Mouse (Mus musculus) C2C12 (cell line): ENCODE results near the gene Morn3. TPM values are rescaled to one million over a fixed set of nuclear protein-coding genes. Genes with fewer than 3 reads are reported as not detected.
A peak's percentile ranks its signal among the peaks of the same experiment; 100 is the strongest.

Source experiments
- H3K27me3 ChIP-seq: one replicate; pipeline ENCODE4 v1.6.1; 2011; ENCODE audit not compliant: control insufficient read depth, insufficient read depth, insufficient read length
- H3K36me3 ChIP-seq: one replicate; pipeline ENCODE4 v1.6.1; 2011; ENCODE audit not compliant: control insufficient read depth, insufficient read depth
- H3K4me3 ChIP-seq: one replicate; pipeline ENCODE4 v1.5.1; 2011; ENCODE audit warnings: mild to moderate bottlenecking, control low read depth; ENCODE audit not compliant: poor library complexity, insufficient read depth, severe bottlenecking
- H3K79me2 ChIP-seq: one replicate; pipeline ENCODE4 v1.6.1; 2011; ENCODE audit not compliant: control insufficient read depth, insufficient read depth
- H3K79me3 ChIP-seq: one replicate; pipeline ENCODE4 v1.6.1; 2011; ENCODE audit warnings: low read depth, control low read depth
- H3ac ChIP-seq: one replicate; pipeline ENCODE3; 2011; ENCODE audit warnings: low read depth; ENCODE audit not compliant: control insufficient read depth, insufficient read length
- CEBPB ChIP-seq: IDR thresholded peaks from one replicate; pipeline ENCODE4 v1.6.1; 2011; ENCODE audit warnings: low read depth, mild to moderate bottlenecking, control low read depth, moderate library complexity
- CTCF ChIP-seq: IDR thresholded peaks from one replicate; pipeline ENCODE4 v1.5.1; 2011; ENCODE audit not compliant: control insufficient read depth, insufficient read depth, insufficient read length
- FOSL1 ChIP-seq: IDR thresholded peaks from one replicate; pipeline ENCODE4 v1.8.0; 2011; ENCODE audit warnings: mild to moderate bottlenecking, low read length; ENCODE audit not compliant: poor library complexity, insufficient read depth, severe bottlenecking
- MAX ChIP-seq: IDR thresholded peaks from one replicate; pipeline ENCODE4 v1.6.1; 2011; ENCODE audit warnings: mild to moderate bottlenecking, control low read depth
- MYOD1 ChIP-seq: IDR thresholded peaks from one replicate; pipeline ENCODE4 v1.6.1; 2011; ENCODE audit warnings: low read depth; ENCODE audit not compliant: control insufficient read depth, insufficient read length
- MYOG ChIP-seq: IDR thresholded peaks from one replicate; pipeline ENCODE4 v1.6.1; 2011; ENCODE audit not compliant: control insufficient read depth, insufficient read length; ENCODE audit errors: extremely low read depth
- USF1 ChIP-seq: IDR thresholded peaks from one replicate; pipeline ENCODE4 v1.6.1; 2011; ENCODE audit warnings: low read depth, mild to moderate bottlenecking, control low read depth, moderate library complexity
- polyA plus RNA-seq: library from polyadenylated mRNA; unstranded; fragments of >200 nt; fragmentation: generic; extraction: Trizol; gene quantifications from one replicate; pipeline ENCODE4 v1.2.1, GENCODE M21; 2012; ENCODE audit warnings: missing spikeins

Gene Morn3
- polyA plus RNA-seq, 1 experiment = not detected

DNA sequence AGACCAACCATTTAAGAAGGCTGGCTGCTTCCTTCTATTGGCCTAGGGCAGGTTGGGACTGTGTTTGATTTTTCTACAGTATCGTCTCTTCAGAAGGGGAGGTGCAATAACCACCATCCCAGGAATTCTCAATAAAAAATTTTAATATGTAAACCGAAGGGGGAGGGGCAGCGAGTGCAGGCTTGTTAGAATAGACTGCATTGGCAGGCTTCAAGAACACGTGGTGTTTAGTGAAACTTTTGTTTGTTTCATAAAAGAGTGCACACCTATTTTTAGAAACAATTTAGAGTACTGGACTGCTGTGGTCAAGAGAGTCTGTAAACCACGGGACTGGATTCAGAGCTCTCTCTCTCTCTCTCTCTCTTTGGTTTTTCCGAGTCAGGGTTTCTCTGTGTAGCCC is 23.8 kb downstream of the Morn3 start:
- H3K79me2 ChIP-seq = no peaks in the 10 kb centered on the region
- no peaks in the 10 kb centered on the region for H3K79me3 ChIP-seq
- no peak for TF ChIP-seq MYOG
- no peak for TF ChIP-seq USF1
- no peak for TF ChIP-seq MAX
- TF ChIP-seq CEBPB = no peak
- no peak for TF ChIP-seq FOSL1
- no peak for TF ChIP-seq MYOD1
- no peak for TF ChIP-seq CTCF
- H3K27me3 ChIP-seq = no peaks in the 10 kb centered on the region
- H3K36me3 ChIP-seq = no peaks in the 10 kb centered on the region
- H3K4me3 ChIP-seq = no peak overlapping the region
- H3ac ChIP-seq = no peak overlapping the region

DNA sequence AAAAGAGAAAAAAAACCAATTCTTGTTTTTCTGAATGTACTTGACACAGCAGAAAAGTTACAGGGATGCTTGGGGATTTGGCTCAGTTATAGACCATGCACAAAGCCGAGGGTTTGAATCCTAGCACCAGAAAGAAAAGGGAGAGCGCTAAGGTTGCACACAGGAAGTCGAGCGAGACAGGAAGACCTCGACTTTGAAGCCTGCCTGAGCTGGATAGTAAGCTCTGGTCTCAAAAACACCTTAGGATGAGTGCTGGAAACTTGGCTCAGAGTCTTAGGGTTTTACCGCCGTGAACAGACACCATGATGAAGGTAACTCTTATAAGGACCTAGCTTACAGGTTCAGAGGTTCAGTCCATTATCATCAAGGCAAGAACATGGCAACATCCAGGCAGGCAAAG is 25.4 kb downstream of the Morn3 start:
- H3K79me3 ChIP-seq = no peaks in the 10 kb centered on the region
- no peak overlapping the region for H3ac ChIP-seq
- TF ChIP-seq MYOD1 = no peak
- TF ChIP-seq CTCF = no peak
- TF ChIP-seq USF1 = no peak
- no peak for TF ChIP-seq MYOG
- no peak for TF ChIP-seq CEBPB
- no peak for TF ChIP-seq MAX
- no peak for TF ChIP-seq FOSL1
- no peaks in the 10 kb centered on the region for H3K36me3 ChIP-seq
- peaks cover 4% of the 10 kb centered on the region for H3K79me2 ChIP-seq
- no peak overlapping the region for H3K4me3 ChIP-seq
- H3K27me3 ChIP-seq = no peaks in the 10 kb centered on the region

DNA sequence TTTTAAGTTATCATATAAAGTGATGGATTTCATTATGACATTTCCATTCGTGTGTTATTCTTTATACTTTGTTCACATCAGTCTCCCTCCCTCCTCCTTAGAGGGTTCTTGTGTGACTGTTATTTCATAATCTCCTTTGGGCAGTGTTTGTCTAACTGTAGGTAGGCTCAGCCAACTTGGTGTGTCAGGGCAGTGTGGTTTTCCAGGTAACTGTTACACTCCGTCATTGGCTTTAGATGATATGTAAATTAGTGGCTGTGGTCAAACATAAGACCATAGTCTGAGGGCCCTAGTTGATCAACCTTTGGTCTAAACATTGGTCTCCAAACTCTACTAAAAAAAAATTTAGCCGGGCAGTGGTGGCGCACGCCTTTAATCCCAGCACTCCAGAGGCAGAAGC is 26.4 kb downstream of the Morn3 start:
- Histone ChIP-seq H3K79me3 (peaks cover 4% of the 10 kb centered on the region), H3K79me2 (peaks cover 4% of the 10 kb centered on the region), H3K4me3 (no peak overlapping the region), H3K36me3 (no peaks in the 10 kb centered on the region), H3K27me3 (no peaks in the 10 kb centered on the region), H3ac (no peak overlapping the region)
- TF ChIP-seq MAX = no peak
- TF ChIP-seq CEBPB = no peak
- TF ChIP-seq MYOG = no peak
- TF ChIP-seq USF1 = no peak
- TF ChIP-seq CTCF = no peak
- no peak for TF ChIP-seq MYOD1
- TF ChIP-seq FOSL1 = no peak

DNA sequence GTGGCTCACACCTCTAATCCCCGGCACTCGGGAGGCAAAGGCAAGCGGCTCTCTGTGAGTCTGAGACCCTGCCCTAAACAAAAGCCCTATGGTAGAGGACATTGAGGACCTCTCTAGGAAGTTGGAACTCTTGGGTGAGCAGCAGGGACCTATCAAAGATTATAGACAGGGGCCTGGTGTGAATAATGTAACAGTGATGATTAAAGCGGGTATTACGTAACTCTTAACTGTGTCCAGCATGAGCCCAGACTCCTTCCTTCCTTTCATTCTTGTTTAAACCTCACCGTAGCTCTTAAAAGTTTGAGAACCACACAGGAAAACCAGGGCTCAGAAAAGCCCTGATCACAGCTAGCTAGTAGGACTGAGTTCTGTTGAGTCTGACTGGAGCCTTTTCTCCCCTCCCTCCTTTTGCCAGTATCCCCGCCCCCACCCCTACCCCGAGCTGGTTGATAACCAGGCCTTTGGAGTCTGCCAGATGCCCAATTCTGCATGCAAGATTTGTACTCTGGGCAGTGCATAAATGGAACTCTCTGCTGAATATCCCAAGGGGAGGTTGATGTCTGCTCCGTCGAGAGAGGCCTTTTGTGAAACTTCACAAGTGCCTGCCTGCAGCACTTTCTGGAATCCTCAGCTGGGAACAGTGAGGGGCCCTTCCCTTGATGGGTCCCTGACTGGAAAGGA is 27.3 kb downstream of the Morn3 start:
- no peak overlapping the region for H3K4me3 ChIP-seq
- TF ChIP-seq CEBPB (peak; percentile 29), MYOG (no peak)
- H3K79me2 ChIP-seq = peaks cover 4% of the 10 kb centered on the region
- no peaks in the 10 kb centered on the region for H3K27me3 ChIP-seq
- no peak overlapping the region for H3ac ChIP-seq
- peaks cover 4% of the 10 kb centered on the region for H3K79me3 ChIP-seq
- H3K36me3 ChIP-seq = no peaks in the 10 kb centered on the region

DNA sequence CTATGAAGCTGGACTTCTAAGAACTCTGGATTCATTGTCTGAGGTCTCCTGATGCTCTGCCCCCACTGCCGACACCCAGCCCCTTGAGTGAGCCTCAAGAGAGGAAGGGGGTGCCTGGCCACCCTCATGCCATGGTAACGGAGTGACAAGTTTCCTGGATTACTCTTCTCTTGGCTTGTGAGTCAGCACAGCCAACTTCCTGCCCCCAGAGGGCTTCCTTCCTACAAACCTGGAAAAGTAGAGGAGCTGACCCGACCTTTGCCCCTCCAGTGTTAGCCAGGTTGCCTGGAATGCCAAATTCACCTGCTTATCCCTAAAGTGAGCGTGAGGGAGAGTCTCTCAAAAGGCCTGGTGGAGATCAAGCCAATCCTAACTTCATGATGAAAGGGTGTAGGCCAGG is 29.3 kb downstream of the Morn3 start:
- TF ChIP-seq MAX (no peak), MYOG (no peak), USF1 (no peak), MYOD1 (no peak), FOSL1 (no peak), CEBPB (no peak), CTCF (no peak)
- H3K79me2 ChIP-seq = peaks cover 4% of the 10 kb centered on the region
- H3K79me3 ChIP-seq = peaks cover 4% of the 10 kb centered on the region
- no peak overlapping the region for H3ac ChIP-seq
- H3K27me3 ChIP-seq = no peaks in the 10 kb centered on the region
- no peak overlapping the region for H3K4me3 ChIP-seq
- no peaks in the 10 kb centered on the region for H3K36me3 ChIP-seq

DNA sequence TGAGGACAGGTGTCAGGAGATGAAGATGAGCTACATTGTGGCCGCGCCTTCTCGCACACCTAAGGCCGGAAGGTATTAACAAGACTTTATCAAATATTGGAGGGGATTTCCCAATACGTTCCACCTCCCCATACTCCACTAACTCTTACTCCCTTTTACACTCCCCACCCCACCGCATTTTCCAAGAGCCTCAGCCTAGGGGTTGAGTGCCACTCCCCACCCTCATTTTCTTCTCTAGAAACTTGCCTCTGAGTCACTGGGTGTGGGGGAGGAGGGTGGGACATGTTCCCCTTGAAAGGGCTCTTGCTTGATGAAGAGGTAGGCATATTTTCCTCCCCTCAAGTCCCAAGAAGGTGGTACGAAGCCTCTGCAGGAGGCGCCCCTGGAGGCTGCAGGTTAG is 30.9 kb downstream of the Morn3 start:
- H3K36me3 ChIP-seq = no peaks in the 10 kb centered on the region
- H3ac ChIP-seq = no peak overlapping the region
- TF ChIP-seq CTCF (no peak), MYOD1 (no peak), CEBPB (no peak), USF1 (no peak), FOSL1 (no peak), MYOG (no peak), MAX (no peak)
- peaks cover 4% of the 10 kb centered on the region for H3K79me2 ChIP-seq
- H3K4me3 ChIP-seq = peak overlapping the region; percentile 45
- H3K79me3 ChIP-seq = peaks cover 4% of the 10 kb centered on the region
- no peaks in the 10 kb centered on the region for H3K27me3 ChIP-seq
